Mouse (Mus musculus): ENCODE results near the gene Car6.

The Car6 gene

DNA sequence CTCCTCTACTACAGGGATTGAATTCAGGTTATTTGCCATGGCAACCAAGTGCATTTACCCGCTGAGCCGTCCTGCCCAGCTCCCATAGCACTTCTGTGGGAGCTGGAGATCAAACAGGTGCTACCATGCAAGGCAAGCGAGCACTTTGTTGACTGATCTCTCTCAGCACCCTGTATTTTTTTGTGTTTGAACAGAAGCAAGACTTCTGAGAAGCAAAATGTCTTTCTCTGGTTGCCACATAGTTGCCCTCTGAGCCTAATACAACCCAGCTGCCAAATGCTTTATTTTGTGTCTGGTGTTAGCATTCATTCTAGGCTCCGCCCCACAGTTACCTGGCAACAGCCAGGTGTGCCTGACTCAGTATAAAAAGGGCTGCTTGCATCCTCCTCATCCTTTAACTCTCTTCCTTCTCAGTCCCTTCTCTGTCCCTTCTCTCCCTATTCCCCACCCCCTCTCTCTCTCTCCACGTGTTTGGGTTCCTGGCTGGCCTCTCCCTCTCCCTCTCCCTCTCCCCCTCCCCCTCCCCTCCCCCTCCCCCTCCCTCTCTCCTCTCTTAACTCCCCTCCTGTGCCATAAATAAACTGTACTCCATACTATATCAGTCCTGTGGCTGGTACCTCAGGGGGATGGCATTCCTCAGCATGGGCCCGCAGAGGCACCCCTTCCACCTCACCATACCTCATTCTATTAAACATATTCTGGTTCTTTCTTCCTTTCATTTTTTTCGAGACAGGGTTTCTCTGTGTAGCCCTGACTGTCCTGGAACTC is 27.6 kb upstream of the Car6 start:
- no peak for DNase-seq

DNA sequence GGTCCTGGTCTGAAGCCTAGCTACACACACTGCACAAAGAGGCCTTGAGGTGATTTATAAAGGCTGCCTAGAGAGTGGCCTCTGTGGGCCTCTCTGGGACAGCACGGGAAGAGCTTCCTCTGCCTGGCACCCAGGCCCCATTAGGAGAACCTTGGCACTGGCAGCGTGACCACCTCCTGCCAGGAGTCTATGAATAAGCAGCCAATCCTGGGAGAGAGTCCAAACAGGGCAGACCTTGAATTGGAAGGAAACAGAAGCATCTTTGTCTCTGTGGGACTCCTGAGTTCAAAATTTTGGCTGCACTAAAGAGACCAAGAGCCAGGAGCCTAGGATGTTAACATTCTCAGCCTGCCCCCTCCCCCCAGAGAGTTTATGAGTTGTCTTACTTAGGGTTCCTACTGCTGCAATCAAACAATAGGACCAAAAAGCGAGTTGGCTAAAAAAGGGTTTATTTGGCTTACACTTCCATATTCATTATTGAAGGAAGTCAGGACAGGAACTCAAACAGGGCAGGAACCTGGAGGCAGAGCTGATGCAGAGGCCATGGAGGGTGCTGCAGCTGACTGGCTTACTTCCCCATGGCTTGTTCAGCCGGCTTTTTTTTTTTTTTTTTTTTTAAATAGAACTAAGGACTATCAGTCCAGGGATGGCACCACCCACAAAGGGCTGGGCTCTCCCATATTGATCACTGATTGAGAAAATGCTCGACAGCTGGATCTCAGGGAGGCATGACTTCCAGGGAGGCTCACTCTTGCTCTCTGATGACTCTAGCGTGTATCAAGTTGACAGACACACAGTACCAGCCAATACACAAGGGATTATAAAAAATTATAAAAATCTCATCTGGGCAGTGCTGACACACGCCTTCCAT is 25.9 kb upstream of the Car6 start:
- DNase-seq = peak; percentile 92

DNA sequence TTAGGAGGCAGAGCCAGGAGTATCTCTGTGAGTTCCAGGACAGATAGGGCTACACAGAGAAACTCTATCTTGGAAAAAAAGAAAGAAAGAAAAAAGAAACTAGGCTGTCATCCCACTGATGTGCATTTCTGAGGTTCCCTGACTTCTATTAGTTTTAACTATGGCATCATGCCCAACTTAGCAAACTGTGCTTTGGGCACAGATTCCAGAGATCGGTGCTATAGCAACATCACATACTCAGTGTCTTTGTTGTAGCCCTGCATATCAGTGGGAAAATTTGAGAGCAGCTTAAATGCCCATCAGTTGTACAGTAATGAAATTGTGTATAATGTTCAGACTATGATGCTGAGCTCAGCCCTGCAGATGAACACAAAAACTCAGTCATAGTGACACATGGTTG is 24.6 kb upstream of the Car6 start:
- no peak for DNase-seq

DNA sequence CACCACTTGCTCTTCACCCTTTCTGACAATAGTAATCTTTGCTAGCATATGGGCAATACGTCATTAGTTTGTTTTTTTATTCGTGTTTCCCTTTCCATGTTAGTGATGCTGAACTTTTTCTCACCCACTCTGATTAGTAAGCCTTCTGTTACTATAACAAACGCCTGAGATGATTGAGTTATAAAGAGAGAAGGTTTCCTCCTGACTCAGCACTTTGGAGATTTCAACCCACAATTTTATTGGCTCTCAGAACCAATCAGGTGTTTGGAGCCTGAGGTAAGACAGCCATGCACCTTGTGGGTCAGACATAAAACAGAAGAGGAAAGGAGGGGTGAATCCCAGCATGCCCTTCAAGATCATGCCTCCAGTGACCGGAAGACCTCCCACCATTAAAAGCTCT is 22.7 kb upstream of the Car6 start:
- no peak for DNase-seq

DNA sequence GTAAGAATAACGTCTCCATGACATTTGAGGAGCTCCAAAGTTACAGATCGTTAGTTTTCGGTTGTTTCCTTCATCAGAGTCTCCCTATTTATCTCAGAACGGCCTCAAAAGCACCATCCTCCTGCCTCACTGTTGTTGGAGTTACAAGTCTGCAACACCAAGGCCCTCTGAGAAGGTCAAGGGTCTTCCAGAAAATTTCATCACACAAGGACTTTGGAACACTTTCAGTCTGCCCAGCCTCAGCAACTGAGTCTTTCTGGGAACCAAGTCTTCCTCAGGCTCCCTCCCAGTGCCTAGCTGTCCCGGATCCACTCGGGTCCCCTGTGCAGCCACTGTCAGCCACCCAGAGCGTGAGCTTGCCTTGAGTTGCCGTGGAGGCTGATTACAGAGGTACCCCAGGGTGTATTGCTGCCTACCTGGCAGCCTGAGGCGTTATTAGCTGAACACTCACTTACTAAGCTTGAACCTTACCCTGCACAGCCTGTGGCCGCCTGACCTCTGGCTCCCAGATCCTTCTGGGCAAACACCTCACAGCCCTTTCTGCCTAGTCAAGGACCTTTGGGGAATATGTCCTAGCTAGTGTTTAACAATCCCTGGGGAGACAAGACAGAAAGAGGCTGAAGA is 20.0 kb upstream of the Car6 start:
- DNase-seq = peak; percentile 91

DNA sequence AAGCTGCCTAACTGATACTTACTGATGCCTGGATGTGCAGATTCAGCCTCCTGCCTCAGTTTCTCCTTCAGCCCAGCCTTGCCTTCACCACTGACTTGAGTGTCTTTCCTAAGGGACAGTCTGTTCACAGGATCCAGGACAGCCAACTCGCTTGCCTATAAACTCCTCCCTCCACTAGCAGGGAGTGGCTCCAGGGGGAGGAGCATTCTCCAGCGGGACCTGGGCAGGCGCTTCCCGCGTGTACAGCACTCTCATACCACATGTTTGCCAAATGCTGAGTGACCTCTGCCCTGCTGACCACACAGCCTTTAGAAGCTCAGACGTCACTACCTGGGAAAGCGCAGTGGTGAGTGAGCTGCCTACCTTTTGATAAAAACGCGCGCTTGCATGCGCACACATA is 19.5 kb upstream of the Car6 start:
- peak; percentile 94 for DNase-seq

DNA sequence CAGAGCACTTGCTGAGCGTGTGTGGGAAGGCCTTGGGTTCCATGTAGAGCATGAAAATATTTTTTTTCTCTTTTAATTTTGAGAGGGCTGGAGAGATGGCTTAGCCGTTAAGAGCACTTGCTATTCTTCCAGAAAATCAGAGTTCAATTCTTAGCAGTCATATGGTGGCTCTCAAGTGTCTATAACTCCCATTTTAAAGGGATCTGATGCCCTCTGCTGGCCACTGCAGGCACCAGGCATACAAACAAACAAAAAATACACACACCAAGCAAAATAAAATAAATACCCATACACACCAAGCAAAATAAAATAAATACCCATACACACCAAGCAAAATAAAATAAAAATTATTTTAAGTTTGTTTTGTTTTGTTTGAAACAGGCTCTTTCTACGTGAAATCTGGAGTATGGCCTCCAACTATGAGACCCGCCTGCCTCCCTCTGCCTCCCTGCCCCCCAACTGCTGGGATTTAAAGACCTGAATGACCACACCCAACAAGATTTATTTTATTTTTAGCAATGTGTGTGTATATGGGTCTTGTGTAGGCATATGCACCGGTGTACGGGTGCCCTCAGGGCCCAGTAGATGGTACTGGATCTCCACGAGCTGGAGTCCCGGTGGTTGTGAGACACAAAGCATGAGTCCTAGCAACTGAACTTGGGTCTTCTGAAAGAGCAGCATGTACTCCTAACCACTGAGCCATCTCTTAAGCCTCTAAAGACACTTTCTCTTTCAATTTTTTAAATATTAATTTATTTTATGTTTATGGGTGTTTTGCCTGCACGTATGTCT is 18.6 kb upstream of the Car6 start:
- peak; percentile 71 for DNase-seq

DNA sequence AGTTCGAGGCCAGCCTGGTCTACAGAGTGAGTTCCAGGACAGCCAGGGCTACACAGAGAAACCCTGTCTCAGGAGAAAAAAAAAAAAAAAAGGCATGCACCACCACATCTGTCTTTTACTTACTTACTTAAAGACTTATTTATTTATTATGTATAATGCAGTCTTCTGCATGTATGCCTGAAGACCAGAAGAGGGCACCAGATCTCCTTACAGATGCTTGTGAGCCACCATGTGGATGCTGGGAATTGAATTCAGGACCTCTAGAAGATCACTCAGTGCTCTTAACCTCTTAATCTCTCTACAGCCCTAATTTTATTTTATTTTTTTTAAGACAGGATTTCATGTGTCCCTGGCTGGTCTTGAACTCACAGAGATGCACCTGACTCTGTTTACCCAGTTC is 16.8 kb upstream of the Car6 start:
- no peak for DNase-seq

DNA sequence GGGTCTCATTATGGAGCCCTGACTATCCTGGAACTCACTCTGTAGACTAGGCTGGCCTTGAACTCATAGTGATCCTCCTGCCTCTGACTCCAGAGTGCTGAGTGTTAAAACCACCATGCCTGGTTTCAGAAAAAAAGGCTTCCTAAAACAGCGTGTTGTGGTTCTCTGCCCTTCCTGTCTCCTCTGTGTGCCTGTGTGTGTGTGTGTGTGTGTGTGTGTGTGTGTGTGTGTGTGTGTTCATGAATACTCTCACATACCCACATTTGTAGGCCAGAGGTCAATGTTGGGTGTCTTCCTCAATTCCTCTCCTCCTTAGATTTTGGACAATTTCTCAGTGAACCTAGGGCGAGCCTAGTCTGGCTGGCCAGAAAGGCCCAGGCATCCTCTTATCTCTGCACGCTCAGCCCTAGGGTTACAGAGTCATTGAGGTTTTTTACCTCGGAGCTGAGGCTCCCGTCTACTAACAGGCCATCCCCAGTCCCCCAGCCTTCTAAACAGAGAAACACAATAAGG is 16.0 kb upstream of the Car6 start:
- no peak for DNase-seq

DNA sequence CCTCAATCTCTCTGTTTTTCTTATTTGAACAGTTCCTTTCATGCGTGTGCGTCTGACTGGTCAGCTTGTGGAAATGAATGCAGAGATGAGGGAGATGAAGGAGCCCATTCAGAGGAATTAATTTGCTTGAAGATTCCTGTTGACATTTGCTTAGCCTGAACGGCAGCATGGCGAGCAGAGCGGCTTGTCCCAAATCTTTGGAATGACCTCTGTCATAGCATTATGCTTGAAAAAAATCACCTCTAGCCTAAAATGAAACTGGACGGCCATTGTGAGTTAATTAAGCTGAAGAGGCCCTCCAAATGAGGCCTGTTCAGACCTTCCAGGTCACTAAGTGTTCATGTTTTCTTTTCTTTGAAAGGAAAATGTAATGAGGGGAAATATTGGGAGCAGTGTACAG is 15.3 kb upstream of the Car6 start:
- no peak for DNase-seq

DNA sequence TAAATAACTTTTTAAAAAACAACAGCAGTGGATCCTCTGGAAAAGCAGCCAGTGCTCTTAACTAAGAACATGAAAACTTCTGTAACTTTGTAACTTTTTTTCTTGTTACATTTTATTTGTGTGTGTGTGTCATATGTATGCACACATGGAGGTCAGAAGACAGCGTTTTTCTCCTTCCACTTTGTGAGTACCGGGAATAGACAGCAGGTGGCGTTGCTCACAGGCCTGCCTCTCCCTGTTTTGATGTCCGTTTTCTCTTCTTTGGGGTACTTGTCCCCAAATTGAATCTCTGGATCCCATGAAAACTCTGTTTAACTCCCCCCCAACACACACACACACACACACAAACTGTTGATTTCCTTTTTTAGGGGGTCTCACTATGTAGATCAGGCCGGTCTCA is 12.8 kb upstream of the Car6 start:
- DNase-seq = no peak

DNA sequence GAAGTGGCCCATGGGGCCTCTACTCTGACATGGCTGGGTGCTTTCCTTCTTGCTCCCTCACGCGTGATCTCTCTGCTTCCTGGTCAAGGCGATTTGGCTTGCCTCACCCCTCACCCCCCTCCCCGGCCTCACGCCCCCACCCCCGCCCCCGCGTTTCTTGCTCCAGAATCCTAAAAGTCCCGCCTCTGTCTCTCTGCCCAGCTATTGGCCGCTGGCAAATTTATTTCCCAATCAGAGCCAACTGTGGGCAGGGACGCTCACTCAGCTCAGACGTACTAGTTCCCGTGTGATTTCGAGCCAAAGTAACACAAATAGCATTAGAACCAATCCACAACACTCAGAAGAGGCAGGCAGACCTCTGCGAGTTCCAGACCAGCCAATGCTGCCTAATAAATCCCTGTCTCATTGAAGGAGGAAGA is 11.4 kb upstream of the Car6 start:
- peak; percentile 62 for DNase-seq

DNA sequence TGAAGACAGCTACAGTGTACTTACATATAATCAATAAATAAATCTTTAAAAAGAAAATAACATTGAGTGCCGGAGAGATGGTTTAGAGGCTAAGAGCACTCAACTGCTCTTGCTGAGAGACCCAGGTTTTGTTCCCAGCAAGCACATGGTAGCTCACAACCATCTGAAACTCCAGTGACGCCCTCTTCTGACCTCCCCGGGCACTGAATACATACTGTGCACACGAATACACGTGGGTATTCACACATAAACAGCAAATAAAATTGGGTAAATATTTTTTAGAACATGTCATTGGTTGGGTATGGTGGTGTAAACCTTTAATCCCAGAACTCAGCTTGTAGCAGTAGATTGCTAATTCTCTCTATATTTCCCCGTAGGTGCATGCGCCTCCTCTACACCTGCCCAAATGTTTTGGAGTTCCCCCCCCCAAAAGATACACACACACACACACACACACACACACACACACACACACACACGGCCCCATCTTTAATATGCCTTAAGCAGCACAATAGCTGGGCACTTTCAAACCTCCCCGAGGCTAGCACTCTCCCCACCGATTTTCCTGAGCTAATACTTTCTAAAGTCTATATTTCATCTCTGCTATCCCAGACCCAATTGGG is 10.9 kb upstream of the Car6 start:
- DNase-seq = no peak

DNA sequence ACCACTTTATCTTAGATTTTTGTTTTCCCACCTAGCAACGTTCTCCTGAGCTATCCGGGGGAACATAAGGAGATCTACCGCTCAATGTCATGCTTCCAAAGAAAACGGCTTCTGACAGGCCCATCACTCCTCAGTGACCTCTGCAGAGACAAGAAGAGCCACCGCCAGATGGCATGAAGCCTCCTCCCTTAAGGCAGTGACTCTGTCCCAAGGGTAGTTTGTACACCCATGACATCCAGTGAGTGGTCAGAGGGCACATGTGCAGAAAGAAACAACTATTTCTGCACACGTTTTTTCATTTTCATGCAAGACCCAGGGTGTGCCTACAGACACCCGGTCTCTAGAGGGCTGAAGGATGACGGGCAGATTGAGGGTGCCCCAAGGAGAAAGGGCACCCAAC is 9.2 kb upstream of the Car6 start:
- no peak for DNase-seq

DNA sequence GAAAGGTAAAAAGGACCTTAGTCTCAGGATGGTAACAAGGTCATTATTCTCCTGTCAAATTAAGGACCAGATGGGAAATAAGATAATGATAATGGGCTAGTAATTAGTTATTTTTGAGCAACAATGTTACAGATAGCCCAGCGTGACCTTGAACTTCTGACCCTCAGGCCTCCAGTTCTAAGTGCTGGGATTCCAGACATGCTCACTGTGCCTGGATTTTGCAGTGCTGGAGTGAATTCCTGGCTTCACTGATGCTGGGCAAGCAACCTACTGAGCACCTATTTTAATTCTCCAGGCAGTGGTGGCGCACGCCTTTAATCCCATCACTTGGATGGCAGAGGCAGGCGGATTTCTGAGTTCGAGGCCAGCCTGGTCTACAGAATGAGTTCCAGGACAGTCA is 8.6 kb upstream of the Car6 start:
- no peak for DNase-seq

DNA sequence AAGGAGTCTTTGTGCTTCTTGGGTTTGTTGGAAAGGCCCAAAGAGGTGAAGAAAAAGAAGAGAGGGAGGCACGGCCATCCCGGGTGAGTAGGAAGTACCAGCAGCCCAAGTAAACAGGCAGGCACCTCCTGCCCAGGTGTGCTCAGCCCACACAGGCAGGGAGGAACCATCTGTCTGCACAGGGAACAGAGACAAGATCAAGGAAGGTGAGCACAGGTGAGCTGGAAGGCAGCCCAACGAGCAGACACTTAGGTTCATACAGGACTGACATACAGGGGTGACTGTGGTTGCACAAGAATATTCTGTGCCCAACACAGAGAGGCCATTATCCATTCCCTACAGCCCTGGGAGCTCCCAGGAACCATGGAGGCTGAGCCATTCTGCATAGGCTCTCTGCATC is 3.7 kb upstream of the Car6 start:
- no peak for DNase-seq

DNA sequence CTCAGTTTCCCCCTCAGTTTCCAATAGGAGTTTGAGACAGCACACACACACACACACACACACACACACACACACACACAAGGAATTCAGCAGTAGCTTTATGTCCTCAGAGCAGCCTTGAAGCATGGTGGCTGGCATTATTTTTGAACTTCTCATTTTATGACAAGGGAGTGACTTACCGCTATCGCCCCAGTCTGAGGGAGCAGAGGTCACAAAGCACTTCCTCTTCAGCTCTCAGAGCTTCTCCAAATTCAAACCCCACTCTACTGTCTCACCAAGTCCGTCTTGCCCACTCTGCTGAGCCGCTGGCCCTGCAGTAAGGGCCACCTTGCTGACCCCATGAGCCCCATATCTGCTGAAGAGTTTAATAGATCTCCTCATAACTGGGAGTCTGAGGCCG is 1.6 kb upstream of the Car6 start:
- DNase-seq = no peak

DNA sequence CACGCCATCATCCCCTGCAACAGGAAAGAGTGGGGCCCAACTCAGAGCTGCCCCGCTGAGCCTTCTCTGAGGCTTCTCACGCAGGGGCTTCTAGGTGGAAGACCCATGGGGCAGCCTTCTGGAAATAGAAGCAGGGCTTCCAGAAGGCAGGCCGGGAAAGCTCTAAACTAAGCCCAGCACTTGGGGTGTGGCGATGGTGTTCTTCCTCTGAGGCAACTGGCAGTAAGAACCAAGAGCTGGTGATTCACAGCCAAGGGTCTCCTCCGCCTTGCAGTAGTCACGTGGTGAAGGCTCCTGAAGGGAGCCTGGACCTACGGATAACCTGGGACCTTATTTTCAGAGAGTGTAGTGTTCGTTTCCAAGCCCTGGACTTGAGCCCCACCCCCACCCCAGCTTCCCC is 2.9 kb downstream of the Car6 start:
- no peak for DNase-seq

DNA sequence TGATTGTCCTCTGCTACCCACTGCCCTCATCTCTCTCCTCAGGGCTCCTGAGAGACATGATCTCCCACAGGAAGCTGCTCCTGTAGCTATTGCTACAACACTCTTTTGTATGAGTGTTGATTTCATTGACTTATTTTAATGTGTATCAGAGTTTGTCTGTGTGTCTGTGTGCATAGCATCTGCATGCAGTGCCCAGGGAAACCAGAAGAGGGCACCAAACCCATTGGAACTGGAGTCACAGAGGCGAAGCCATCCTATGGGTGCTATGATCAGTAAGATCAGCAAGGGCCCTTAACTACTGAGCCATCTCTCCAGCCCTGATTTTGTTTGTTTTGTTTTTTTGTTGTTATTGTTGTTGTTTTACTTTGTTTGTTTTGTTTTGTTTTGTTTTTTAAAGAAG is 7.2 kb downstream of the Car6 start:
- peak; percentile 56 for DNase-seq

DNA sequence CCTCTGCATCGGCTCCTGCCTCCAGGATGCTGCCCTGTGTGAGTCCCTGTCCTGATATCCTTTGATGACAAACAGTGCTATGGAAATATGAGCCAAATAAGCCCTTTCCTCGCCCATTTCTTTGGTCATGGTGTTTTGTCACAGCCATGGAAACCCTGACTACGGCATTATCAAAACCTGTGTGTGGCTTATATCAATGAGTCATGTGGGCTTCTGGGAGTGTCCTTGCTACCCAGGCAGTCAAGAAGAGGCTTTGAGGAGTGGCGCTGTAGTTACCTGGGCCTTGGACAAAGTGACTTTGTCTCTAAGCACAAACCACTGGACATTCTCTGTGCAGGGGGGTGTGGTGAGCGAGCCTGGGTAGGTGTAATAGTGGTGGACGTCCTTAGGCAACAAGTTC is 8.9 kb downstream of the Car6 start:
- no peak for DNase-seq

DNA sequence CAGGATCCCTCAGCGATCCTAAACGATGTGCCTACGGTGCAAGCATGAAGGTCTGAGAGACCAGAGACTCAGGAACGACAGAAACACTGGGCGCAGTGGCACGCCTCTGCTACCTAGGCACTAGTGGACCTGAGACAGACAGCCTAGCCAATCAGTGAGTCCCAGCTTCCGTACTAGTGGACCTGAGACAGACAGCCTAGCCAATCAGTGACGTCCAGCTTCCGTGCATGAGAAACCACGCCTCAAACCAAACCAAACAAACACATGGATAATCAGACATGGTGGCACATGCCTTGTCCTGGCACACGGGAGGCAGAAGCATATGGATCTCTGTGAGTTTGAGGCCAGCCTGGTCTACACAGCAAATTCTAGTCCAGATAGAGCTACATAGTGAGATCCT is 12.9 kb downstream of the Car6 start:
- DNase-seq = no peak

DNA sequence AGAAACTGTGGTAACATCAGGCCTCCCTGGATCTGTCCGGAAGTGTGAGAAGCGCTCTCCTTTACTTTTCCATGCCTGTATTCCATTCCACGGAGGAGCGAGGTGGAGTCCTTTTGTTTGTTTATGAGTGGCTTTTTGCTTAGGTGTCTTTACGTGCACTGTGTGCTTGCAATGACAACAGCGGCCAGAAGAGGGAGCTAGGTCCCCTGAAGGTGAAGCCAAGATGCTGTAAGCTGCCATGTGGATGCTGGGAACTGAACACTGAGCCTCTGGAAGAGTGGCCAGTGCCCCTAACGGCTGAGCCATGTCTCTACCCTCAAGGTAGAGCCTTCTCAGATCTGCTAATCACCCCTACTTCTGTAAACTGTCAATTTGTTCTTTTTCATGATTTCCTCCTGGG is 19.8 kb downstream of the Car6 start:
- no peak for DNase-seq

DNA sequence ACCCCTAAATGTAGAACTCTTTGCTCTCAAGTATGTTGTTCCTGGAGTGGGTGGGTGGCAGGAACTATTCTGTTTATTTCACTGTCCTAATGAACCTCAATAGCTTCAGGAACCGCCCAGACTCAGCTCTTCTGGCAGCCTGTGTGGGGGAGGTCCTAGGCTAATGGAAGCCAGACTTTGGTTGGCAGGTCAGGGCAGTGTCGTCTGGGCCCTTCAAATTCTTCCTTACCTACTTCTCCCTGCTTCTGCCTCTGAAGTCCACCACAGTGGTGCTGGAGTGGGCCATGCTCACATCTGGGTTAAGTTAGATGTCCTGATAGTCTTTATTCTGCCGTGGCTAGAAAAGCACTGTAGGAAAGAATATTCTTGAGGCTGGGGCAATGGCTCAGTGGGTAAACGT is 23.0 kb downstream of the Car6 start:
- DNase-seq = no peak
